Mouse (Mus musculus): ENCODE data around the gene Kdm2b. TPM values are rescaled to one million over a fixed set of nuclear protein-coding genes. Genes with fewer than 3 reads are reported as not detected.
A peak's percentile ranks its signal among the peaks of the same experiment; 100 is the strongest.

The Kdm2b gene
- polyA plus RNA-seq, 1 experiment from 2014 or later, result 31.7 TPM

GRCm38 (mm10) chr5:123015915-123016314 is 26.3 kb upstream of the Kdm2b start:
- no peak for ATAC-seq (replicated peaks; ENCODE audit: low FRiP score, low TSS enrichment, low read depth)
- H3K9me3 ChIP-seq (ENCODE audit: control insufficient read depth, low read length), result no peaks in the 10 kb centered on the region

GRCm38 (mm10) chr5:123014753-123015701 is 25.4 kb upstream of the Kdm2b start, which contains the start of gene Orai1:
Gene Orai1, plus strand, starts transcription at chr5:123015074.
- DNase-seq (ENCODE audit: low spot score), result peak; percentile 99
- no peaks in the 10 kb centered on the region for H3K9me3 ChIP-seq (ENCODE audit: control insufficient read depth, low read length)
- H3K4me1 ChIP-seq (replicated peaks; ENCODE audit: control insufficient read depth, insufficient read depth, low read length), result peaks cover 34% of the 10 kb centered on the region
- H3K9ac ChIP-seq (ENCODE audit: low read length), result peak within 1 kb of the TSS; percentile 66
- peak within 1 kb of the TSS; percentile 79 for H3K4me3 ChIP-seq (ENCODE audit: low read depth, low read length)
- under 1% methylated on average over 83 of the region's 106 CpGs for WGBS
- peak; percentile 90 for ATAC-seq (replicated peaks; ENCODE audit: low FRiP score, low TSS enrichment, low read depth)
- peak within 1 kb of the TSS; percentile 94 for H3K27ac ChIP-seq (ENCODE audit: low read depth)
- no peaks in the 10 kb centered on the region for H3K36me3 ChIP-seq (ENCODE audit: control insufficient read depth, insufficient read depth, low read length)
- peak within 1 kb of the TSS; percentile 64 for H3K4me2 ChIP-seq (ENCODE audit: low read length)
- no peaks in the 10 kb centered on the region for H3K27me3 ChIP-seq (replicated peaks; ENCODE audit: control insufficient read depth, insufficient read depth, low read length)

More at GRCm38 (mm10) chr5:123015915-123016314, 26.3 kb upstream of the Kdm2b start:
- Histone ChIP-seq H3K4me3 (ENCODE audit: low read depth, low read length) (peak overlapping the region; percentile 79), H3K27ac (ENCODE audit: low read depth) (peak overlapping the region; percentile 94), H3K27me3 (replicated peaks; ENCODE audit: control insufficient read depth, insufficient read depth, low read length) (no peaks in the 10 kb centered on the region), H3K4me1 (replicated peaks; ENCODE audit: control insufficient read depth, insufficient read depth, low read length) (peaks cover 34% of the 10 kb centered on the region), H3K9ac (ENCODE audit: low read length) (peak overlapping the region; percentile 66), H3K4me2 (ENCODE audit: low read length) (peak overlapping the region; percentile 64), H3K36me3 (ENCODE audit: control insufficient read depth, insufficient read depth, low read length) (no peaks in the 10 kb centered on the region)
- no peak for DNase-seq (ENCODE audit: low spot score)
- 14% methylated on average over 8 of the region's 8 CpGs for WGBS

- Histone ChIP-seq H3K4me1 (replicated peaks; ENCODE audit: control insufficient read depth, insufficient read depth, low read length) (peaks cover 22% of the 10 kb centered on the region), H3K9ac (ENCODE audit: low read length) (no peak overlapping the region), H3K27ac (ENCODE audit: low read depth) (no peak overlapping the region; the same call in 1 of the 2 replicates), H3K27me3 (replicated peaks; ENCODE audit: control insufficient read depth, insufficient read depth, low read length) (no peaks in the 10 kb centered on the region), H3K4me2 (ENCODE audit: low read length) (no peak overlapping the region), H3K4me3 (ENCODE audit: low read depth, low read length) (no peak overlapping the region), H3K36me3 (ENCODE audit: control insufficient read depth, insufficient read depth, low read length) (no peaks in the 10 kb centered on the region), H3K9me3 (ENCODE audit: control insufficient read depth, low read length) (no peaks in the 10 kb centered on the region)
- ATAC-seq (replicated peaks; ENCODE audit: low FRiP score, low TSS enrichment, low read depth) (no peak), DNase-seq (ENCODE audit: low spot score) (no peak)
- WGBS, result 56% methylated on average over 9 of the region's 9 CpGs
These were observed 24.1 kb upstream of the Kdm2b start for GRCm38 (mm10) chr5:123013599-123014315.

- H3K27ac ChIP-seq (ENCODE audit: low read depth), result no peak overlapping the region
- H3K9me3 ChIP-seq (ENCODE audit: control insufficient read depth, low read length), result no peaks in the 10 kb centered on the region
- no peaks in the 10 kb centered on the region for H3K36me3 ChIP-seq (ENCODE audit: control insufficient read depth, insufficient read depth, low read length)
- no peaks in the 10 kb centered on the region for H3K27me3 ChIP-seq (replicated peaks; ENCODE audit: control insufficient read depth, insufficient read depth, low read length)
- WGBS, result 93% methylated on average over 9 of the region's 9 CpGs
- no peak for ATAC-seq (replicated peaks; ENCODE audit: low FRiP score, low TSS enrichment, low read depth)
- no peak overlapping the region for H3K9ac ChIP-seq (ENCODE audit: low read length)
- peaks cover 18% of the 10 kb centered on the region for H3K4me1 ChIP-seq (replicated peaks; ENCODE audit: control insufficient read depth, insufficient read depth, low read length)
- no peak overlapping the region for H3K4me3 ChIP-seq (ENCODE audit: low read depth, low read length)
- no peak overlapping the region for H3K4me2 ChIP-seq (ENCODE audit: low read length)
- DNase-seq (ENCODE audit: low spot score), result no peak
These were observed 22.1 kb upstream of the Kdm2b start for GRCm38 (mm10) chr5:123011705-123012104.

- peaks cover 9% of the 10 kb centered on the region for H3K4me1 ChIP-seq (replicated peaks; ENCODE audit: control insufficient read depth, insufficient read depth, low read length)
- no peaks in the 10 kb centered on the region for H3K9me3 ChIP-seq (ENCODE audit: control insufficient read depth, low read length)
- DNase-seq (ENCODE audit: low spot score) (no peak), ATAC-seq (replicated peaks; ENCODE audit: low FRiP score, low TSS enrichment, low read depth) (no peak)
- H3K27ac ChIP-seq (ENCODE audit: low read depth), result no peak overlapping the region
- no peak overlapping the region for H3K9ac ChIP-seq (ENCODE audit: low read length)
- H3K4me2 ChIP-seq (ENCODE audit: low read length), result no peak overlapping the region
- WGBS, result 92% methylated on average over 6 of the region's 6 CpGs
- H3K36me3 ChIP-seq (ENCODE audit: control insufficient read depth, insufficient read depth, low read length), result no peaks in the 10 kb centered on the region
- no peak overlapping the region for H3K4me3 ChIP-seq (ENCODE audit: low read depth, low read length)
- H3K27me3 ChIP-seq (replicated peaks; ENCODE audit: control insufficient read depth, insufficient read depth, low read length), result no peaks in the 10 kb centered on the region
These were observed 21.2 kb upstream of the Kdm2b start for GRCm38 (mm10) chr5:123010806-123011205.

GRCm38 (mm10) chr5:123009873-123010272 is 20.2 kb upstream of the Kdm2b start:
- H3K27ac ChIP-seq (ENCODE audit: low read depth), result no peak overlapping the region
- 54% methylated on average over 11 of the region's 11 CpGs for WGBS
- DNase-seq (ENCODE audit: low spot score) (no peak), ATAC-seq (replicated peaks; ENCODE audit: low FRiP score, low TSS enrichment, low read depth) (no peak)
- no peaks in the 10 kb centered on the region for H3K9me3 ChIP-seq (ENCODE audit: control insufficient read depth, low read length)
- no peaks in the 10 kb centered on the region for H3K36me3 ChIP-seq (ENCODE audit: control insufficient read depth, insufficient read depth, low read length)
- H3K27me3 ChIP-seq (replicated peaks; ENCODE audit: control insufficient read depth, insufficient read depth, low read length), result no peaks in the 10 kb centered on the region
- H3K4me2 ChIP-seq (ENCODE audit: low read length), result no peak overlapping the region
- no peak overlapping the region for H3K4me3 ChIP-seq (ENCODE audit: low read depth, low read length)
- no peak overlapping the region for H3K9ac ChIP-seq (ENCODE audit: low read length)
- peaks cover 8% of the 10 kb centered on the region; the same call in 1 of the 2 replicates for H3K4me1 ChIP-seq (replicated peaks; ENCODE audit: control insufficient read depth, insufficient read depth, low read length)

- Histone ChIP-seq H3K4me3 (ENCODE audit: low read depth, low read length) (no peak overlapping the region), H3K27me3 (replicated peaks; ENCODE audit: control insufficient read depth, insufficient read depth, low read length) (no peaks in the 10 kb centered on the region), H3K4me2 (ENCODE audit: low read length) (no peak overlapping the region), H3K36me3 (ENCODE audit: control insufficient read depth, insufficient read depth, low read length) (no peaks in the 10 kb centered on the region), H3K9me3 (ENCODE audit: control insufficient read depth, low read length) (no peaks in the 10 kb centered on the region), H3K9ac (ENCODE audit: low read length) (no peak overlapping the region), H3K27ac (ENCODE audit: low read depth) (no peak overlapping the region), H3K4me1 (replicated peaks; ENCODE audit: control insufficient read depth, insufficient read depth, low read length) (peaks cover 3% of the 10 kb centered on the region; the same call in 1 of the 2 replicates)
- WGBS, result 70% methylated on average over 7 of the region's 7 CpGs
- DNase-seq (ENCODE audit: low spot score), result no peak
- ATAC-seq (replicated peaks; ENCODE audit: low FRiP score, low TSS enrichment, low read depth), result no peak
These were observed 19.4 kb upstream of the Kdm2b start for GRCm38 (mm10) chr5:123008877-123009493.

Measured in intestine, embryonic 14.5 days (tissue).